Mouse (Mus musculus) testis, adult 2 months (tissue): ENCODE data around the gene Txnrd1. TPM values are rescaled to one million over a fixed set of nuclear protein-coding genes. Genes with fewer than 3 reads are reported as not detected.

ENCODE experiments used
- H3K27ac ChIP-seq: fragments of 200-500 bp; 2 replicates; pipeline ENCODE4 v1.5.1; 2012; ENCODE audit warnings: low read depth, low read length; ENCODE audit not compliant: control insufficient read depth, insufficient read depth
- H3K27me3 ChIP-seq: fragments of 200-500 bp; 2 replicates; pipeline ENCODE4 v1.6.1; 2012; ENCODE audit warnings: mild to moderate bottlenecking, low read length, moderate library complexity; ENCODE audit not compliant: control insufficient read depth, insufficient read depth
- H3K36me3 ChIP-seq: fragments of 200-500 bp; 2 replicates; pipeline ENCODE4 v1.6.1; 2012; ENCODE audit warnings: mild to moderate bottlenecking, low read length; ENCODE audit not compliant: control insufficient read depth, insufficient read depth
- H3K4me1 ChIP-seq: fragments of 200-500 bp; 2 replicates; pipeline ENCODE4 v1.6.1; 2012; ENCODE audit warnings: low read length; ENCODE audit not compliant: control insufficient read depth, insufficient read depth
- H3K4me3 ChIP-seq: fragments of 200-500 bp; 2 replicates; pipeline ENCODE4 v1.5.1; 2012; ENCODE audit warnings: low read depth, mild to moderate bottlenecking, low read length, moderate library complexity, mixed read lengths; ENCODE audit not compliant: control insufficient read depth
- CTCF ChIP-seq: fragments of 200-500 bp; IDR thresholded peaks from 2 replicates; pipeline ENCODE4 v1.5.1; 2012; ENCODE audit warnings: low read depth, mild to moderate bottlenecking, inconsistent platforms, low read length, moderate library complexity; ENCODE audit not compliant: control insufficient read depth, insufficient read depth, insufficient replicate concordance
- POLR2A ChIP-seq: fragments of 200-500 bp; IDR thresholded peaks from 2 replicates; pipeline ENCODE4 v1.6.1; 2012; ENCODE audit warnings: low read depth, mild to moderate bottlenecking, inconsistent platforms, low read length, moderate library complexity; ENCODE audit not compliant: control insufficient read depth
- polyA plus RNA-seq: library from polyadenylated mRNA; depleted of rRNA; stranded (reverse); fragments of >200 nt; gene quantifications from 2 replicates; pipeline ENCODE4 v1.2.3, GENCODE M21; 2012

The Txnrd1 gene
- polyA plus RNA-seq, 1 experiment = 13.2 TPM

DNA sequence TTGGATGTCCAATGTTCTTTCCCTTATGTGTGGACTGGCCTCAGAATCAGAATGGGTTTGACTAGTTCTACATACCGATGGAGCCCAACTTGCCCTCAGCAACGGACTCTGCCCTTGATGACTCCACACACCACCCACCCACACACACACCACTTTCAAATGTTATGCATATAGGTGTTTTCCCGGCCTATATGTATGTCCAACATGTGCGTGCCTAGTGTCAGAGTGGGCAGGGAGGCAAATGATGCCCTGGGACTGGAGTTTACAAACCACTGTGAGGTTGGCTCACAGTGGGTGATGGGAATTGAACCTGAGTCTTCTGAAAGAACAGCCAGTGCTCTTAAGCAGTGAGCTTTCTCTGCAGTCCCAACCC is 36.6 kb upstream of the Txnrd1 start:
- no peaks in the 10 kb centered on the region for H3K27me3 ChIP-seq
- H3K4me1 ChIP-seq = peaks cover 7% of the 10 kb centered on the region
- TF ChIP-seq CTCF (no peak), POLR2A (no peak)
- H3K36me3 ChIP-seq = no peaks in the 10 kb centered on the region
- no peak overlapping the region for H3K4me3 ChIP-seq
- no peak overlapping the region for H3K27ac ChIP-seq

DNA sequence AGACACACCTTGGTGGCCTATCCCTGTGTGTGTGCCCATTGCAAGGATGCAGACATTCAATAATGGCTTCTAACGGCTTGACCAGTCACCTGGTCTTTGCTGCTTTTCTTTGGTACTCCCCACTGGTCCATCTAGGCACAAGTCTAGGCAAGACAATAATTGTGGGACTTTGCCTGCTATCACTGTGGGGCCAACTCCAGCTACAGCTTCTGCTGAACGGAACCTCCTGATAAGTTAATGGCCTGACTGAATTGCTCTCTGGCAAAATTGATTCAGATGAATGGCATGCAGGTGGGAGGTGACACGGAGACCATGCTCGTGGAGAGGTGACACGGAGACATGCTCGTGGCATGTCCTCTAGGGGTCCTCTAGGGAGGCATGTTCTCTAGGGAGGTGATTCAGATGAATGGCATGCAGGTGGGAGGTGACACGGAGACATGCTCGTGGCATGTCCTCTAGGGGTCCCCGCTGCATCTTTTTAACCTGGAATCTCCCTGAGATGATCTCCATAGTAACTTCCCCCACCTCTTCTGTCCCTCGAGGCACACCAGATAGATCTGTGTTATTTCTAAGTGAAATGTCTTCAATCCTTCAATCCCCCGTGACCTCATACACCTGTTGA is 35.3 kb upstream of the Txnrd1 start:
- Histone ChIP-seq H3K27ac (no peak overlapping the region), H3K36me3 (no peaks in the 10 kb centered on the region), H3K4me3 (no peak overlapping the region), H3K27me3 (no peaks in the 10 kb centered on the region), H3K4me1 (peaks cover 7% of the 10 kb centered on the region)
- no peak for TF ChIP-seq POLR2A
- no peak for TF ChIP-seq CTCF

DNA sequence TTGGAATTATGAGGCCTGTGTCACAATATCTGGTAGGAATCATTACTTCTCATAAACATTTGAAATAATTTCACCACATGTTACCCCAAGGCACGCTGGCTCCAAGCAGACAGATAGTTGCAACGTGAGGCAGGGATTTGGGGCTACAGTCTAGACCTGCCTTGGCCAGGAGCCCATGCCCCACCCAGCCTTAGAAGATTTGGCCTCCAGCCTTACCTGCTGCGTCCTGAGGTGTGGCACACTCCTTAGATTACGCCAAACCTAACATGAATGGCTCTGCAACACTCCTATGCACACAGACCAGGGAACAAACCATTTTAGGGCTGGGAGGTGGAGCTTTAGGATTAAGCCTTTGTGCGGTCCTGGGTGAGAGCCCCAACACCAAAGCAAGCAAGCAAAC is 33.7 kb upstream of the Txnrd1 start:
- H3K27ac ChIP-seq = no peak overlapping the region
- no peak overlapping the region for H3K4me3 ChIP-seq
- no peaks in the 10 kb centered on the region for H3K36me3 ChIP-seq
- peaks cover 6% of the 10 kb centered on the region for H3K4me1 ChIP-seq
- no peak for TF ChIP-seq CTCF
- TF ChIP-seq POLR2A = no peak
- H3K27me3 ChIP-seq = no peaks in the 10 kb centered on the region

DNA sequence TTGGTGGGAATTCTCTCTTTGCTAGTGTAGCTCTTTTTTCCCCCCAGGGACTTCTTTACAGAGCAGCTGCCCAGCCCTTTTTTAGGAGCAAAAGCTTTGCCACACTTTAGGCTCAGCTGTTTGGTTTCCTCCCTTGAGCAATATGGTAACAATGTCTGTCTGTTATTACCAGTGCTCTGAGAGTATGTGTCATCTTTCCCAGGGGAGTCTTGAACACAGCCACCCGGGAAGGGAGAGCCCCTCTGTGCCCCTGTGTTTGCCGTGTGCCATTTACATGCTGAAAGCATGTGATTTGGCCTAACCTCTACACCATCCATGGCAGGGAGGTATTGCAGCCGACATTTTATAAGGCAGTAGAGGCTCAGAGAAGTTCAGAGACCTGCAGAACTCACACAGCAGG is 29.4 kb upstream of the Txnrd1 start:
- Histone ChIP-seq H3K36me3 (no peaks in the 10 kb centered on the region), H3K4me1 (no peaks in the 10 kb centered on the region), H3K4me3 (no peak overlapping the region), H3K27me3 (no peaks in the 10 kb centered on the region), H3K27ac (no peak overlapping the region)
- no peak for TF ChIP-seq CTCF
- TF ChIP-seq POLR2A = no peak

DNA sequence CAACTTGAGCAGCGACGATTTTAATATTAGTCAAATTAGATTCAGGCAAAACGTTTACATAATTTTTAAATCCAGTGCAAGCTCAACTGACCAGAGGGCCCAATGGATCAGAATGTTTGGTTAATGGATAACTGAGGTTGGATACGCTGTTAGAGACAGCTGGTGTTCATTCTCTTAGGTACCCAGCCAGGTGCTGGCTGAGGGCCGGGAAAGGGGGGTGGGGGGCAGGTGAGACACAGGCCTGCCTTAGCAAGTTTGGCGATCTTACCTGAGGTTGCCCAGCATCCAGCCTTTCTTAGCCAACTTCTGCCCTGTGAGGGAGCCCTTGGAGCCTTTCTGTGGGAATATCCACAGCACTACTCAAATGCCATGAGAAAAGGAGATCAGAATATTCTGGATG is 28.6 kb upstream of the Txnrd1 start:
- Histone ChIP-seq H3K27ac (no peak overlapping the region), H3K4me3 (no peak overlapping the region), H3K27me3 (no peaks in the 10 kb centered on the region), H3K4me1 (no peaks in the 10 kb centered on the region), H3K36me3 (no peaks in the 10 kb centered on the region)
- TF ChIP-seq POLR2A (no peak), CTCF (no peak)

DNA sequence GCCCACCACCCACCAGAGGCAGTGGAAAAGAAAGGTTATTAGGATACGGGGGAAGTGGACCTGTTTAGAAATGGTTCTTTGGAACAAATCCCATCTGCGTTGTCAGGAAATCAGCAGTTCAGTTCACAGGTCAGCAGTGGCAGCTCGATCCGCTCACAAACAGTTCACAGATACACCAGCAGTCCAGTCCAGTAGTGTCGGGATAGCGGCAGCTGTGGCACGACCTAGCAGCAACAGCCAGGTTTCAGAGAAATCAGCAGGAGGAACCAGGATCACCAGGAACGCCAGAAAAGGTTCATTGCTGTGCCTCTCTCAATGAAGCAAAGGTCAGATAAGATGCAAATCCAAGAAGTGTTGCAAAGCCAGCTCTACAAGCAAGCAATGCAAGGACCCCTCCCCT is 27.3 kb upstream of the Txnrd1 start:
- peaks cover 3% of the 10 kb centered on the region; the same call in 1 of the 2 replicates for H3K4me1 ChIP-seq
- no peaks in the 10 kb centered on the region for H3K27me3 ChIP-seq
- TF ChIP-seq CTCF = no peak
- no peak for TF ChIP-seq POLR2A
- H3K27ac ChIP-seq = no peak overlapping the region
- no peaks in the 10 kb centered on the region for H3K36me3 ChIP-seq
- H3K4me3 ChIP-seq = no peak overlapping the region

DNA sequence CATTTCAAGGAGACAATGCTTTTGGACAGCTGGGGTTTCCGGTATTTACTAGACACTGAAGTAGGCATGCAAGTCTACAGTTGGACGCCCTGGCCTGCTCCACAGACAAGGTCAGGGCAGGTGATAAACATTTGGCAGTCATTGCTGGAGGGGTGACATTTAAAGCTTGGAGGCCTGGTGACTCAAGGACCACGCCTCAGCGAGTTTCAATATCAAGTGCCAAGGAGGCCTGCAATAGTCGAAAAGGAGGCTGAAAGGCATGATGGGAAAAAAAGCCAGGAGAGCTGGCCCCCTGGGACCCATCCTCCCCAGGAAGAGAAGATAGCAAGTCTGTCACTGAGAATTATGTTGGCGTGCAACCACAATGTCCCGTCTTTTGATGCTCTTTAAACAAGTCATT is 26.5 kb upstream of the Txnrd1 start:
- no peak overlapping the region for H3K4me3 ChIP-seq
- no peaks in the 10 kb centered on the region for H3K27me3 ChIP-seq
- no peaks in the 10 kb centered on the region for H3K36me3 ChIP-seq
- H3K27ac ChIP-seq = no peak overlapping the region
- H3K4me1 ChIP-seq = peaks cover 6% of the 10 kb centered on the region
- TF ChIP-seq POLR2A = no peak
- no peak for TF ChIP-seq CTCF

DNA sequence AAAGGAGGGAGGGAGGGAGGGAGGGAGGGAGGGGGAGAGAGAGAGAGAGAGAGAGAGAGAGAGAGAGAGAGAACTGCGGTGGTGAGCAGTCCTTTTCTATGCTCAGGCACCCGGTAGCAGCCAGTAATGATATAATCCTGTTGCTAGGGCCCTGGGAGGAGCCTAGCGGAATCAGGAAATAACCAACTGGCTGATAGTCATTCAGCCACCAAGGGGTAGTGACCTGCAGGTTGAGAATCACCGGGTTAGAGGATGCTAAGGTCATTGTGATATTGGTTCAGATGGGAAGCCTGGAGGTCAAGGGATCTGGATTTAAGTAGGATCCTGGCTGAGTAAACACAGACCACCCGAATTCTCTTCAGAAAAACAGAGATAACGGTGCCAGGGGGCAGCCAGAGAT is 25.6 kb upstream of the Txnrd1 start:
- H3K27ac ChIP-seq = no peak overlapping the region
- no peaks in the 10 kb centered on the region for H3K27me3 ChIP-seq
- H3K4me1 ChIP-seq = peaks cover 10% of the 10 kb centered on the region
- TF ChIP-seq CTCF = no peak
- no peak for TF ChIP-seq POLR2A
- H3K4me3 ChIP-seq = no peak overlapping the region
- H3K36me3 ChIP-seq = no peaks in the 10 kb centered on the region
